Mouse (Mus musculus) CH12F3 (cell line): ENCODE measurements around the gene Gabbr1.
"Not testable (repeated sequence)": the region's sequence is repeated elsewhere in the genome, so short reads cannot be mapped to it uniquely, and the experiment has no call there.

Experiments
- in situ Hi-C: fragments of 300-500 bp; cut with MboI; formaldehyde crosslinking; loops from 2 replicates; pipeline ENCODE4 v1.14.3; 2020; ENCODE audit warnings: low sequenced_read_pairs

The Gabbr1 gene

GRCm38 (mm10) chr17:37045611-37046311 lies at the start of gene Gabbr1:
TSS of gene Gabbr1 (plus strand) at chr17:37045966.
- in situ Hi-C loops: no loop called here

GRCm38 (mm10) chr17:36997033-36997735 lies 48.6 kb upstream of the Gabbr1 start:
- in situ Hi-C loops: no loop called here

- in situ Hi-C loops: no loop called here
Measured at GRCm38 (mm10) chr17:36998477-36998876, 47.3 kb upstream of the Gabbr1 start.

GRCm38 (mm10) chr17:37000863-37001262 lies 44.9 kb upstream of the Gabbr1 start, which contains the start of gene Zfp57:
TSS of gene Zfp57 (plus strand) at chr17:37001163.
- in situ Hi-C loops: no loop called here

- in situ Hi-C loops: no loop called here
Measured at GRCm38 (mm10) chr17:37002364-37003330, 43.1 kb upstream of the Gabbr1 start.

- in situ Hi-C loops: no loop called here
Measured at GRCm38 (mm10) chr17:37003366-37003765, 42.4 kb upstream of the Gabbr1 start.

- in situ Hi-C loops: no loop called here
Measured at GRCm38 (mm10) chr17:37008161-37008560, 37.6 kb upstream of the Gabbr1 start.

- in situ Hi-C loops: no loop called here
Measured at GRCm38 (mm10) chr17:37009460-37010042, 36.2 kb upstream of the Gabbr1 start.

- in situ Hi-C loops: no loop called here
Measured at GRCm38 (mm10) chr17:37011719-37012118, 34.0 kb upstream of the Gabbr1 start.

GRCm38 (mm10) chr17:37012141-37012540 lies 33.6 kb upstream of the Gabbr1 start:
- in situ Hi-C loops: no loop called here

GRCm38 (mm10) chr17:37016333-37016732 lies 29.4 kb upstream of the Gabbr1 start:
- in situ Hi-C loops: no loop called here

GRCm38 (mm10) chr17:37018328-37018727 lies 27.4 kb upstream of the Gabbr1 start:
- in situ Hi-C loops: no loop called here

GRCm38 (mm10) chr17:37019242-37019641 lies 26.5 kb upstream of the Gabbr1 start:
- in situ Hi-C loops: not testable (repeated sequence)

GRCm38 (mm10) chr17:37022628-37023576 lies 22.9 kb upstream of the Gabbr1 start, which contains the start of gene Mog:
TSS of gene Mog (minus strand) at chr17:37023398.
- in situ Hi-C loops: no loop called here

- in situ Hi-C loops: no loop called here
Measured at GRCm38 (mm10) chr17:37026425-37026824, 19.3 kb upstream of the Gabbr1 start.

GRCm38 (mm10) chr17:37027486-37027885 lies 18.3 kb upstream of the Gabbr1 start:
- in situ Hi-C loops: no loop called here

GRCm38 (mm10) chr17:37028212-37028611 lies 17.6 kb upstream of the Gabbr1 start:
- in situ Hi-C loops: no loop called here

- in situ Hi-C loops: no loop called here
Measured at GRCm38 (mm10) chr17:37028683-37029120, 17.1 kb upstream of the Gabbr1 start.

- in situ Hi-C loops: no loop called here
Measured at GRCm38 (mm10) chr17:37029162-37029561, 16.6 kb upstream of the Gabbr1 start.
